Mouse (Mus musculus) small intestine, adult 2 months (tissue): ENCODE measurements at regions not wholly inside any gene's neighbourhood (a gene's known extent, or its start where the extent isn't known, plus 50 kb on each side); places are given as distances from the start of the nearest gene placed in this dataset.

Experiments used
- H3K27ac ChIP-seq: fragments of 200-500 bp; 2 replicates; pipeline ENCODE4 v1.5.1; 2012; ENCODE audit warnings: low read depth, low read length, control low read depth, inconsistent platforms; ENCODE audit not compliant: insufficient read depth
- H3K27me3 ChIP-seq: fragments of 200-500 bp; 2 replicates; pipeline ENCODE4 v1.6.1; 2012; ENCODE audit warnings: mild to moderate bottlenecking, moderate library complexity, low read length, inconsistent platforms; ENCODE audit not compliant: control insufficient read depth, insufficient read depth
- H3K36me3 ChIP-seq: fragments of 200-500 bp; 2 replicates; pipeline ENCODE4 v1.6.1; 2012; ENCODE audit warnings: mild to moderate bottlenecking, low read length, control low read depth, inconsistent platforms; ENCODE audit not compliant: control insufficient read depth, insufficient read depth
- H3K4me1 ChIP-seq: fragments of 200-500 bp; 2 replicates; pipeline ENCODE4 v1.6.1; 2012; ENCODE audit warnings: low read length, inconsistent platforms, mixed read lengths; ENCODE audit not compliant: control insufficient read depth, insufficient read depth, insufficient read length
- H3K4me3 ChIP-seq: fragments of 200-500 bp; 2 replicates; pipeline ENCODE4 v1.5.1; 2012; ENCODE audit warnings: low read depth, mild to moderate bottlenecking, control low read depth, inconsistent platforms, low read length, moderate library complexity
- CTCF ChIP-seq: fragments of 200-500 bp; IDR thresholded peaks from 2 replicates; pipeline ENCODE4 v1.5.1; 2012; ENCODE audit warnings: low read depth, mild to moderate bottlenecking, control low read depth, inconsistent platforms, low read length, moderate library complexity, mixed read lengths; ENCODE audit not compliant: insufficient replicate concordance, insufficient read length; ENCODE audit errors: extremely low read depth
- POLR2A ChIP-seq: fragments of 200-500 bp; IDR thresholded peaks from 2 replicates; pipeline ENCODE4 v1.6.1; 2012; ENCODE audit warnings: low read depth, mild to moderate bottlenecking, control low read depth, inconsistent platforms, low read length, moderate library complexity
- WGBS: fragments of 180-500 bp; shearing (Covaris S2); methylation state at CpG from one replicate; pipeline ENCODE4 v1.1.7; 2018; 5-methylcytosine and 5-hydroxymethylcytosine counted together

- H3K27ac ChIP-seq: no peak overlapping the region
- no peaks in the 10 kb centered on the region for H3K4me1 ChIP-seq
- H3K36me3 ChIP-seq: no peaks in the 10 kb centered on the region
- no peak overlapping the region for H3K4me3 ChIP-seq
- WGBS: 69% methylated on average over 2 of the region's 2 CpGs
- H3K27me3 ChIP-seq: no peaks in the 10 kb centered on the region
- TF ChIP-seq CTCF: no peak
- no peak for TF ChIP-seq POLR2A
These were observed 126.6 kb upstream of the Pkdcc start for GRCm38 (mm10) chr17:83088471-83088870.

GRCm38 (mm10) chr17:83089856-83090692 is 125.0 kb upstream of the Pkdcc start:
- 70% methylated on average over 10 of the region's 10 CpGs for WGBS
- H3K4me1 ChIP-seq: peaks cover 3% of the 10 kb centered on the region; the same call in 1 of the 2 replicates
- no peaks in the 10 kb centered on the region for H3K27me3 ChIP-seq
- TF ChIP-seq POLR2A (no peak), CTCF (no peak)
- H3K27ac ChIP-seq: no peak overlapping the region
- H3K36me3 ChIP-seq: no peaks in the 10 kb centered on the region
- no peak overlapping the region for H3K4me3 ChIP-seq

- H3K36me3 ChIP-seq: no peaks in the 10 kb centered on the region
- TF ChIP-seq POLR2A (no peak), CTCF (no peak)
- 43% methylated on average over 5 of the region's 5 CpGs for WGBS
These were observed 121.2 kb upstream of the Pkdcc start for GRCm38 (mm10) chr17:83093862-83094261.

GRCm38 (mm10) chr17:83096451-83096850 is 118.6 kb upstream of the Pkdcc start:
- no peak overlapping the region for H3K27ac ChIP-seq
- H3K36me3 ChIP-seq: no peaks in the 10 kb centered on the region
- H3K4me1 ChIP-seq: peaks cover 3% of the 10 kb centered on the region; the same call in 1 of the 2 replicates
- 76% methylated on average over 8 of the region's 8 CpGs for WGBS
- no peak overlapping the region for H3K4me3 ChIP-seq
- no peaks in the 10 kb centered on the region for H3K27me3 ChIP-seq
- no peak for TF ChIP-seq POLR2A
- no peak for TF ChIP-seq CTCF

More at GRCm38 (mm10) chr17:83093862-83094261, 121.2 kb upstream of the Pkdcc start:
- no peak overlapping the region for H3K27ac ChIP-seq
- peaks cover 3% of the 10 kb centered on the region; the same call in 1 of the 2 replicates for H3K4me1 ChIP-seq
- H3K4me3 ChIP-seq: no peak overlapping the region
- H3K27me3 ChIP-seq: no peaks in the 10 kb centered on the region

GRCm38 (mm10) chr17:83097998-83098397 is 117.1 kb upstream of the Pkdcc start:
- TF ChIP-seq POLR2A: no peak
- TF ChIP-seq CTCF: no peak
- H3K27me3 ChIP-seq: no peaks in the 10 kb centered on the region
- H3K4me3 ChIP-seq: no peak overlapping the region
- peaks cover 3% of the 10 kb centered on the region; the same call in 1 of the 2 replicates for H3K4me1 ChIP-seq
- 93% methylated on average over 16 of the region's 16 CpGs for WGBS
- H3K36me3 ChIP-seq: no peaks in the 10 kb centered on the region
- H3K27ac ChIP-seq: no peak overlapping the region

GRCm38 (mm10) chr17:83098679-83099413 is 116.2 kb upstream of the Pkdcc start:
- Histone ChIP-seq H3K27ac (no peak overlapping the region), H3K4me3 (no peak overlapping the region), H3K27me3 (no peaks in the 10 kb centered on the region), H3K36me3 (no peaks in the 10 kb centered on the region), H3K4me1 (peaks cover 3% of the 10 kb centered on the region; the same call in 1 of the 2 replicates)
- TF ChIP-seq POLR2A (no peak), CTCF (no peak)
- WGBS: 81% methylated on average over 12 of the region's 12 CpGs

- TF ChIP-seq POLR2A: no peak
- TF ChIP-seq CTCF: no peak
- Histone ChIP-seq H3K4me3 (no peak overlapping the region), H3K27ac (no peak overlapping the region), H3K27me3 (no peaks in the 10 kb centered on the region), H3K36me3 (no peaks in the 10 kb centered on the region), H3K4me1 (no peaks in the 10 kb centered on the region)
- WGBS: 50% methylated on average over 7 of the region's 7 CpGs
These were observed 114.1 kb upstream of the Pkdcc start for GRCm38 (mm10) chr17:83101035-83101434.
